Mouse (Mus musculus): ENCODE measurements around the gene Hsd3b7. TPM values are rescaled to one million over a fixed set of nuclear protein-coding genes. Genes with fewer than 3 reads are reported as not detected.

Gene Hsd3b7
- polyA plus RNA-seq, 2 experiments, result 44.8 TPM

- no peak for TF ChIP-seq EP300 (IDR thresholded peaks at IDR 0.05; ENCODE audit: low read depth)
- TF ChIP-seq CTCF (IDR thresholded peaks at IDR 0.05; ENCODE audit: low read depth), result no peak
- ATAC-seq (ENCODE audit: insufficient read depth) (no peak), DNase-seq (ENCODE audit: low read depth in 3 of 3, low spot score in 3 of 3) (no peak)
- Histone ChIP-seq H3K4me2 (ENCODE audit: low read depth) (no peak overlapping the region), H3K36me3 (replicated peaks; ENCODE audit: control insufficient read depth, insufficient read depth, low read depth) (no peaks in the 10 kb centered on the region), H3K9me3 (ENCODE audit: control insufficient read depth, low read length) (no peaks in the 10 kb centered on the region), H3K27ac (no peak overlapping the region), H3K4me1 (replicated peaks; ENCODE audit: control insufficient read depth in 2 of 2, insufficient read depth in 2 of 2, low read length in 1 of 2) (peaks cover 0 to 13% of the 10 kb centered on the region in 2 experiments; a peak in 2 of 4 replicates), H3K9ac (replicated peaks) (no peak overlapping the region), H3K27me3 (ENCODE audit: control insufficient read depth, insufficient read depth, low read length) (no peaks in the 10 kb centered on the region), H3K4me3 (ENCODE audit: insufficient read depth in 1 of 2, low read depth in 2 of 2, low read length in 2 of 2) (no peak overlapping the region)
- WGBS (ENCODE audit: insufficient replicate concordance), result 81% methylated on average over 5 of the region's 5 CpGs
Observed at GRCm38 (mm10) chr7:127817776-127818175, 17.4 kb downstream of the Hsd3b7 start.

DNA sequence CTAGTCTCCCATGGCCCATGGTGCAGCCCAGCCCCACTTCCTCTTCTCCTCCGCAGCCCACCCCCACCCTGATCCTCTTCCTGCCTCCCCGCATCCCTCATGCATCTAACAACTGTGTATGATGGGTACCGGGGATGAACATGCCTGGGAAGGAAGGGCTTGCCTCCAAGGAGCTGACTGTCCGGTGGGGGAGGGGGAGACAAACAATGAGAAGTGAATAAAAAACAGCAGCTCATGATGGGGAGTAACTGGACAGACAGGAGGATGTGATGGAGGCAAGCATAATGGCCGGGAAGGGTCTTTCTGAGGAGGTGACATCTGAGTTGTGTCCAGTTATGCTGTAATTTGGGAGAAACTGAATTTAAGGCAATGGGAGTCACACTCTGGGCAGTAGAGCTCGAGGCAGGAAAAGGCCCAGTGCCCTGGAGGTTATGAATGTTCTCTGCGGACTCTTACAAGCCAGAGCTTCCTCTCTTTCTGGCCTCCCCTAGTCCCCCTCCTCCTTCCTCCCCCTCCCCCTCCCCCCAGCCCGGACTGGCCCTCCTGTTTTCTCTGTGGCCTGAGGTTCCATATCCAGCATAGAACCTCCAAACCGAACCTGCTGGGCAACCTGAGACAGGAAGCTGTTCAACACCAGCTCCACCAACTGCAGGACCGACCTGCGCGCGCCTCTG is 20.6 kb downstream of the Hsd3b7 start:
- Histone ChIP-seq H3K36me3 (replicated peaks; ENCODE audit: control insufficient read depth, insufficient read depth, low read depth) (no peaks in the 10 kb centered on the region), H3K27ac (no peak overlapping the region), H3K4me1 (replicated peaks; ENCODE audit: control insufficient read depth in 2 of 2, insufficient read depth in 2 of 2, low read length in 1 of 2) (0 out of 4 replicates have a peak, but pooled peaks cover 0 to 2% of the 10 kb centered on the region in 2 experiments), H3K4me2 (ENCODE audit: low read depth) (no peak overlapping the region), H3K9me3 (ENCODE audit: control insufficient read depth, low read length) (no peaks in the 10 kb centered on the region), H3K9ac (replicated peaks) (no peak overlapping the region), H3K4me3 (ENCODE audit: insufficient read depth in 1 of 2, low read depth in 2 of 2, low read length in 2 of 2) (no peak overlapping the region), H3K27me3 (ENCODE audit: control insufficient read depth, insufficient read depth, low read length) (no peaks in the 10 kb centered on the region; the same call in 1 of the 2 replicates)
- WGBS (ENCODE audit: insufficient replicate concordance), result 34% methylated on average over 13 of the region's 13 CpGs
- ATAC-seq (ENCODE audit: insufficient read depth) (no peak), DNase-seq (ENCODE audit: low read depth in 3 of 3, low spot score in 3 of 3) (no peak)
- no peak for TF ChIP-seq EP300 (IDR thresholded peaks at IDR 0.05; ENCODE audit: low read depth)
- no peak for TF ChIP-seq CTCF (IDR thresholded peaks at IDR 0.05; ENCODE audit: low read depth)

DNA sequence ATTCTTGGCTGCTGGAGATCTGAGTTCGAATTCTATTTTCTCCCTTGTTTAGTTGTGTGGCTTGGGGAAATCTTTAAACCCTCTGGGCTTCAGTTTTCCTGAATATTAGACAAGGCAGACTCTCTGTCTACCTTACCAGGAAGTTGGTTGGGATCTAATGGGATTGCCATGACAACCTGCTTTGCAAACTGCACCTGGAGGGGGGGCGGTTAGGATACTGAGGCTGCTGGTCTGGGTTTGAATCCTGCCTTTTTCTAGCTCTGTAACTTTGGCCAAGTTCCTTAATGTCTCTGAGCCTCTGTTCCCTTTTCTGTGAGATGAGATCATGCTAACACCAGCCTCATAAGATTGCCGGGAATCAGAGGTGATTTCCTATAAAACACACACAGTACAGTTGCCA is 22.1 kb downstream of the Hsd3b7 start:
- no peaks in the 10 kb centered on the region for H3K4me1 ChIP-seq (replicated peaks; ENCODE audit: control insufficient read depth in 2 of 2, insufficient read depth in 2 of 2, low read length in 1 of 2)
- no peak overlapping the region for H3K4me2 ChIP-seq (ENCODE audit: low read depth)
- TF ChIP-seq EP300 (IDR thresholded peaks at IDR 0.05; ENCODE audit: low read depth) (no peak), CTCF (IDR thresholded peaks at IDR 0.05; ENCODE audit: low read depth) (no peak)
- H3K4me3 ChIP-seq (ENCODE audit: insufficient read depth in 1 of 2, low read depth in 2 of 2, low read length in 2 of 2), result no peak overlapping the region
- ATAC-seq (ENCODE audit: insufficient read depth) (no peak), DNase-seq (ENCODE audit: low read depth in 3 of 3, low spot score in 3 of 3) (no peak)
- H3K27ac ChIP-seq, result no peak overlapping the region
- no peak overlapping the region for H3K9ac ChIP-seq (replicated peaks)
- no peaks in the 10 kb centered on the region for H3K9me3 ChIP-seq (ENCODE audit: control insufficient read depth, low read length)
- no peaks in the 10 kb centered on the region for H3K36me3 ChIP-seq (replicated peaks; ENCODE audit: control insufficient read depth, insufficient read depth, low read depth)
- H3K27me3 ChIP-seq (ENCODE audit: control insufficient read depth, insufficient read depth, low read length), result no peaks in the 10 kb centered on the region; the same call in 1 of the 2 replicates
- 73% methylated on average over 3 of the region's 3 CpGs for WGBS (ENCODE audit: insufficient replicate concordance)

DNA sequence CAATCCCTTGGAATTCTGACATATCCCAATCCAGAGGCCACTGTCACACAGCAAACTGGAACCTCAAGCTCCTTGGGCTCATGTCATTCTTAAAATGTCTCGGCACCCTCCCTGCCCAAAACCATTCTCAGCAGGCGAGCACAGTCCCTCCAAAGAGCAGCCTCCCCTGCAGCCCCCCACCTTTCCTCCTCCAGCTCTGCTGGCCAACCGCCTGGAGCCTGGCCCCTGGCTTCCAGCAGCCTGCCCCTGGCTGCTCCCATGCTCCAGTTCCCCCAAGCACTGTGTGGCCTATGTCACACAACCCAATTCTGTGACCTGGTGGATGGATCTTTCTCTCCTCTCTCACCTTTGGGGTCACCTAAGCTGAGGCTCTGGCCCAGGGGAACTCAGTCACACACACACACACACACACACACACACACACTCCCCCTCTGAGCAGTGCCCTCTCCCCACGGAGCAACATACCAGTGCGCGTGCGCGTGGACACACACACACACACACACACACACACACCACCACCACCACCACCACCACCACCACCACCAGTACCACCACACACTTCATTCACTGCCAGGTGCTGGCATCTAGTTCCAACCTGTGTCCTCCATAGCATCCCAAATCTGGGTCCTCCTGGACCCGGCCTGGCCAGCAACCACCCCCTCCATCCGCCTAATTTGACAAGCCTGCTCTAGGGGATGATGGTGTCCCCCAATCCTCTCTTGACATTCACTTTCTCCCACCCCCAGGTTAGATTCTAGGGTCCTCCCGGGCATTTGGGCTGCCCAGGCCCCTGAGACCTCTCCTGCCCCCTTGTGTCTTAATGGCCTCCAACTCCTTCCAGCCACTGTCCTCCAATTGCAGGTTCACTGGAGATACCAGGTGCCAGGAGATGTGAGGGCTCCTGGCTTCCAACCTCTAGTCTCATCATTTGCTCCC is 23.1 kb downstream of the Hsd3b7 start:
- Histone ChIP-seq H3K9me3 (ENCODE audit: control insufficient read depth, low read length) (no peaks in the 10 kb centered on the region), H3K4me2 (ENCODE audit: low read depth) (no peak overlapping the region), H3K4me1 (replicated peaks; ENCODE audit: control insufficient read depth in 2 of 2, insufficient read depth in 2 of 2, low read length in 1 of 2) (no peaks in the 10 kb centered on the region), H3K9ac (replicated peaks) (no peak overlapping the region), H3K27ac (no peak overlapping the region), H3K27me3 (ENCODE audit: control insufficient read depth, insufficient read depth, low read length) (no peaks in the 10 kb centered on the region; the same call in 1 of the 2 replicates), H3K36me3 (replicated peaks; ENCODE audit: control insufficient read depth, insufficient read depth, low read depth) (no peaks in the 10 kb centered on the region), H3K4me3 (ENCODE audit: insufficient read depth in 1 of 2, low read depth in 2 of 2, low read length in 2 of 2) (no peak overlapping the region; a peak in 1 of 4 replicates)
- no peak for DNase-seq (ENCODE audit: low read depth in 3 of 3, low spot score in 3 of 3)
- TF ChIP-seq CTCF (IDR thresholded peaks at IDR 0.05; ENCODE audit: low read depth), result no peak
- no peak for TF ChIP-seq EP300 (IDR thresholded peaks at IDR 0.05; ENCODE audit: low read depth)
- ATAC-seq (ENCODE audit: insufficient read depth), result no peak
- WGBS (ENCODE audit: insufficient replicate concordance), result 68% methylated on average over 11 of the region's 11 CpGs
